Mouse (Mus musculus) forebrain, embryonic 10.5 days (tissue): ENCODE results near the gene Sdk1. TPM values are rescaled to one million over a fixed set of nuclear protein-coding genes. Genes with fewer than 3 reads are reported as not detected.

Experiments
- DNase-seq: peaks from one replicate; pipeline ENCODE4 v3.0.0-alpha.2; 2017; ENCODE audit warnings: low spot score; ENCODE audit errors: extremely low spot score
- H3K27ac ChIP-seq: fragments of 300-500 bp; sonication (generic); 2 replicates; pipeline ENCODE4 v1.5.1; 2016; ENCODE audit warnings: mild to moderate bottlenecking
- H3K27me3 ChIP-seq: fragments of 300-500 bp; sonication (generic); 2 replicates; pipeline ENCODE4 v1.6.1; 2016; ENCODE audit warnings: mild to moderate bottlenecking; ENCODE audit not compliant: poor library complexity, severe bottlenecking
- H3K36me3 ChIP-seq: fragments of 300-500 bp; sonication (generic); replicated peaks from 2 replicates; pipeline ENCODE4 v1.6.1; 2016; ENCODE audit warnings: mild to moderate bottlenecking, moderate library complexity
- H3K4me1 ChIP-seq: fragments of 300-500 bp; sonication (generic); 2 replicates; pipeline ENCODE4 v1.6.1; 2016
- H3K4me3 ChIP-seq: fragments of 300-500 bp; sonication (generic); 2 replicates; pipeline ENCODE4 v1.5.1; 2016; ENCODE audit warnings: mild to moderate bottlenecking, moderate library complexity
- H3K9me3 ChIP-seq: fragments of 300-500 bp; sonication (generic); 2 replicates; pipeline ENCODE4 v1.6.1; 2016; ENCODE audit warnings: mild to moderate bottlenecking, moderate library complexity
- WGBS: fragments of 180-500 bp; shearing (Covaris S2); methylation state at CpG from one replicate; pipeline ENCODE4 v1.1.7; 2016; 5-methylcytosine and 5-hydroxymethylcytosine counted together
- polyA plus RNA-seq: library from polyadenylated mRNA; unstranded; fragments of >200 nt; fragmentation: Nextera tagmentation; extraction: Ambion mirVana; gene quantifications from 2 replicates; pipeline ENCODE4 v1.2.1, GENCODE M21; 2016

Sdk1 gene
- polyA plus RNA-seq, 1 experiment from 2014 or later, result 0.58 TPM

DNA sequence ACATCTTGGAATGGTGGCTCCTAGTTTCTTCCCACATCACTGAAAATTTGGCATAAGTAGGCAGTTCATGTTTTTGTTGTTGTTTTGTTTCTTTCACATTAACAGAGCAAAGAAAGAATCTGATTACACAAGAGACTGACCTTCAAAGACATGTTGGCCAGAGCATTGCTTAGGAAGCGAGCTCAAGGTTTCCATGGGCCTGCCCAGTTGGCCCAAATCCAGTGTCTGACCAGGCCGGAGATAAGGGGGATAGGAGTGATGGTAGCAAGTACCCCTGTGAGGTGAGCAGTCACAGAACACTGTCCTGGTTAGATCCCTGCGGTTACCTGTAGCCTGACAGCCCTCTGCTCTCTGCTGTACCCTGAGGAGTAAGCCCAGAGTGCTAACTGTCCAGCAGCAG is 122.7 kb downstream of the Sdk1 start:
- 89% methylated on average over 3 of the region's 3 CpGs for WGBS
- no peaks in the 10 kb centered on the region for H3K36me3 ChIP-seq
- no peak for DNase-seq
- H3K9me3 ChIP-seq, result no peaks in the 10 kb centered on the region
- H3K4me3 ChIP-seq, result no peak overlapping the region
- H3K4me1 ChIP-seq, result peaks cover 24% of the 10 kb centered on the region
- H3K27me3 ChIP-seq, result no peaks in the 10 kb centered on the region
- H3K27ac ChIP-seq, result no peak overlapping the region

- H3K27ac ChIP-seq, result no peak overlapping the region
- DNase-seq, result no peak
- WGBS, result 87% methylated on average over 4 of the region's 4 CpGs
- H3K9me3 ChIP-seq, result no peaks in the 10 kb centered on the region
- H3K4me1 ChIP-seq, result peaks cover 18% of the 10 kb centered on the region
- H3K4me3 ChIP-seq, result no peak overlapping the region
- no peaks in the 10 kb centered on the region for H3K36me3 ChIP-seq
- H3K27me3 ChIP-seq, result no peaks in the 10 kb centered on the region
Observed at GRCm38 (mm10) chr5:141368567-141368966, 127.3 kb downstream of the Sdk1 start.

GRCm38 (mm10) chr5:141374797-141375196 is 133.5 kb downstream of the Sdk1 start:
- H3K27me3 ChIP-seq, result no peaks in the 10 kb centered on the region
- H3K27ac ChIP-seq, result no peak overlapping the region
- WGBS, result 82% methylated on average over 2 of the region's 2 CpGs
- no peaks in the 10 kb centered on the region for H3K9me3 ChIP-seq
- DNase-seq, result no peak
- H3K4me3 ChIP-seq, result no peak overlapping the region
- H3K36me3 ChIP-seq, result no peaks in the 10 kb centered on the region
- peaks cover 10% of the 10 kb centered on the region for H3K4me1 ChIP-seq

- no peaks in the 10 kb centered on the region for H3K36me3 ChIP-seq
- no peak overlapping the region for H3K4me3 ChIP-seq
- 62% methylated on average over 9 of the region's 9 CpGs for WGBS
- DNase-seq, result no peak
- peak overlapping the region; percentile 74 for H3K27ac ChIP-seq
- no peaks in the 10 kb centered on the region for H3K9me3 ChIP-seq
- H3K4me1 ChIP-seq, result peaks cover 21% of the 10 kb centered on the region
- H3K27me3 ChIP-seq, result no peaks in the 10 kb centered on the region
Observed at GRCm38 (mm10) chr5:141379836-141380773, 138.8 kb downstream of the Sdk1 start.

DNA sequence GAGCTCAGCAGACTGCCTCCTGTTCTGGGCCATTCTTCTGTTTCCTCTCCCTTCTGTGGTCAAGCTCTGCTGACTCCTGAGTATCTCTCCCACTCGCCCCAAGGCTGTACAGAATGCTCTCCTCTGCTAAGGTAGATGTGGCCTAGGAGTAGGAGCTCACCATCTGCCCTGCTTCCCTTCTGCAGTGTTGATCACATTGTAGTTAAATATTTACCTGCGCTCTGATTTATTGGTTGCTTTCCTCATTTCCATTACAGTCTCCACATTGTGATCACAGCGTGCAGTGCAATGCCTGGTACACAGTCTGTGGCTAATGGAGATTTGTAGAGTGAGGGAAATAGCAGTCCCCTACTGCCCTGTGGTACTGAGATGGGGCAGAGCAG is 139.5 kb downstream of the Sdk1 start:
- 84% methylated on average over 3 of the region's 3 CpGs for WGBS
- no peaks in the 10 kb centered on the region for H3K27me3 ChIP-seq
- H3K36me3 ChIP-seq, result no peaks in the 10 kb centered on the region
- H3K9me3 ChIP-seq, result no peaks in the 10 kb centered on the region
- H3K27ac ChIP-seq, result peak overlapping the region; percentile 74
- no peak for DNase-seq
- no peak overlapping the region for H3K4me3 ChIP-seq
- peaks cover 20% of the 10 kb centered on the region for H3K4me1 ChIP-seq

DNA sequence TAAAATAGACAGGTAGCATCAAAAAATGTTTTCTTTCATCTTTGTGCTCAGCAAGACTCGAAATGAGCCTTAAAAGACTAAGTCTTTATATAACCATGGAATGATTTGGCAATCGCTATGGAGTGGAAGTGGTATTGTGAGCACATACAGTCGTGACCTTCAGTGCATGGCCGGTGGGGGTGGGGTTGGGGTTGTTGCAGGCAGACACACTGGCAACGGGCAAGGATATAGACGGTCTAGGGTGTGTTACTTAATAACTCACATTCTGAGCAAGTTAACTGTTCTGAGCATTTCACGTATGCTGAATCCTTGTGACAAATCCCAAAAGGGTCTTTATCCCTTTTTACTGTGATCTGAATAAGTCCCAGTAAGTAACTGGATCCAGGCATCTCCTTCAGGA is 140.3 kb downstream of the Sdk1 start:
- Histone ChIP-seq H3K4me3 (no peak overlapping the region), H3K9me3 (no peaks in the 10 kb centered on the region), H3K27me3 (no peaks in the 10 kb centered on the region), H3K27ac (no peak overlapping the region), H3K36me3 (no peaks in the 10 kb centered on the region), H3K4me1 (peaks cover 20% of the 10 kb centered on the region)
- DNase-seq, result no peak
- 96% methylated on average over 7 of the region's 7 CpGs for WGBS

GRCm38 (mm10) chr5:141382246-141382835 is 141.1 kb downstream of the Sdk1 start:
- no peak overlapping the region for H3K27ac ChIP-seq
- WGBS, result 86% methylated on average over 5 of the region's 5 CpGs
- H3K36me3 ChIP-seq, result no peaks in the 10 kb centered on the region
- DNase-seq, result no peak
- no peaks in the 10 kb centered on the region for H3K9me3 ChIP-seq
- H3K27me3 ChIP-seq, result no peaks in the 10 kb centered on the region
- no peak overlapping the region for H3K4me3 ChIP-seq
- peaks cover 20% of the 10 kb centered on the region for H3K4me1 ChIP-seq

- Histone ChIP-seq H3K27me3 (no peaks in the 10 kb centered on the region), H3K27ac (0 out of 2 replicates have a peak overlapping the region, but pooled peaks have one; percentile 40), H3K4me1 (peaks cover 15% of the 10 kb centered on the region), H3K9me3 (no peaks in the 10 kb centered on the region), H3K4me3 (no peak overlapping the region), H3K36me3 (no peaks in the 10 kb centered on the region)
- WGBS, result 35% methylated on average over 2 of the region's 2 CpGs
- DNase-seq, result no peak
Observed at GRCm38 (mm10) chr5:141388451-141388850, 147.2 kb downstream of the Sdk1 start.

DNA sequence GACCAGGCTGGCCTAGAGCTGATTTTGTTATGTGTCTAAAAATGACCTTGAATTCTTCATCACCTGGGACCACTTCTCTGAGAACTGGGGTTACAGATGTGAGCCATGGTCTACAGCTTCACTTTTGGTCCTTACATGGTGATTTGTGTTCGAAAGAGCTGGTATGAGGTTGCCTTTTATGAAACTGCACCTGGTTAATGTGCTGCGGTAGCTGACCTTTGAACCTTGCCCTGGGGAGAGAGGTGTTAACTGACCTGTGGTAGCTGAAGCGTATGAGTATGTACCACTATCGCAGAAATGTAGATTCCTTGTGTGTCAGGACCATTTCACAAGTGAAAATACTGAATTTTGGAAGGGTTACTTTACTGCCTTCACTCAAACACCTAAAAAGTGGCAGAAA is 149.3 kb downstream of the Sdk1 start:
- H3K27ac ChIP-seq, result no peak overlapping the region
- no peaks in the 10 kb centered on the region for H3K9me3 ChIP-seq
- H3K27me3 ChIP-seq, result no peaks in the 10 kb centered on the region
- no peaks in the 10 kb centered on the region for H3K36me3 ChIP-seq
- WGBS, result 79% methylated on average over 4 of the region's 4 CpGs
- H3K4me3 ChIP-seq, result no peak overlapping the region
- peaks cover 15% of the 10 kb centered on the region for H3K4me1 ChIP-seq
- DNase-seq, result no peak

- H3K27ac ChIP-seq, result no peak overlapping the region
- H3K4me1 ChIP-seq, result peaks cover 15% of the 10 kb centered on the region
- no peak overlapping the region for H3K4me3 ChIP-seq
- no peak for DNase-seq
- H3K27me3 ChIP-seq, result no peaks in the 10 kb centered on the region
- no peaks in the 10 kb centered on the region for H3K9me3 ChIP-seq
- no peaks in the 10 kb centered on the region for H3K36me3 ChIP-seq
- 89% methylated on average over 5 of the region's 5 CpGs for WGBS
Observed at GRCm38 (mm10) chr5:141391153-141391552, 149.9 kb downstream of the Sdk1 start.

GRCm38 (mm10) chr5:141393846-141394245 is 152.6 kb downstream of the Sdk1 start:
- no peak overlapping the region for H3K27ac ChIP-seq
- peaks cover 5% of the 10 kb centered on the region; the same call in 1 of the 2 replicates for H3K4me1 ChIP-seq
- no peaks in the 10 kb centered on the region for H3K27me3 ChIP-seq
- H3K4me3 ChIP-seq, result no peak overlapping the region
- H3K36me3 ChIP-seq, result no peaks in the 10 kb centered on the region
- WGBS, result 81% methylated on average over 4 of the region's 4 CpGs
- H3K9me3 ChIP-seq, result no peaks in the 10 kb centered on the region
- DNase-seq, result no peak

- Histone ChIP-seq H3K27me3 (no peaks in the 10 kb centered on the region), H3K36me3 (no peaks in the 10 kb centered on the region), H3K27ac (no peak overlapping the region), H3K4me3 (no peak overlapping the region), H3K9me3 (no peaks in the 10 kb centered on the region), H3K4me1 (no peaks in the 10 kb centered on the region)
- no peak for DNase-seq
- 90% methylated on average over 8 of the region's 8 CpGs for WGBS
Observed at GRCm38 (mm10) chr5:141394586-141394985, 153.3 kb downstream of the Sdk1 start.

GRCm38 (mm10) chr5:141403741-141404140 is 162.5 kb downstream of the Sdk1 start:
- DNase-seq, result no peak
- H3K4me1 ChIP-seq, result peaks cover 18% of the 10 kb centered on the region
- no peaks in the 10 kb centered on the region for H3K27me3 ChIP-seq
- no peak overlapping the region for H3K4me3 ChIP-seq
- H3K36me3 ChIP-seq, result no peaks in the 10 kb centered on the region
- H3K9me3 ChIP-seq, result no peaks in the 10 kb centered on the region
- no peak overlapping the region for H3K27ac ChIP-seq
- 81% methylated on average over 8 of the region's 8 CpGs for WGBS
